Mouse (Mus musculus): Measurements from ENCODE around the gene Csnka2ip. TPM values are rescaled to one million over a fixed set of nuclear protein-coding genes. Genes with fewer than 3 reads are reported as not detected.

The Csnka2ip gene
- 0.07 TPM in 1 of 2 replicates, not detected in the other for polyA plus RNA-seq (2014; fragmentation: Nextera tagmentation; extraction: Ambion mirVana)

DNA sequence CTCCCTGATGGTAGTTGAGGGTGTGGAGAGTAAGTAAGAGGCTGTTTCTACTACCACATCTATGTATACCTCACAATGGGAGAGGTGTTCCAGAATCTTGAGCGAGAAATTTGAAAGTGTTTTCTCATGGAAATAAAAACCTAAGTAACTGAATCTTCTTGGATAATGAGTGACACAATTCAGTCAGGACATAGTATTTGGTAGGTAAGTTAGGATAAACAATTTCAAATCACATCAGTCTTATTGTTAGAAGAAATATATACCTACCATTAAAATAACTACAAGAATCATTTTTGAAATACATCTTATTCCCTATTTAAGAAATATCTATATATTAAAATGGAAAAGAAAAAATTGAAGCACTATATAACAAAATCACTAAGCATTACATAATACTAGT, at the start of gene Csnka2ip:
Gene Csnka2ip (minus strand): TSS at position 101 of the 400 bp plus-strand sequence.
- H3K36me3 ChIP-seq (replicated peaks; ENCODE audit: control insufficient read depth, insufficient read depth), result no peaks in the 10 kb centered on the region
- ATAC-seq (ENCODE audit: low FRiP score), result no peak
- 97% methylated on average over 1 of the region's 1 CpGs for WGBS
- H3K27ac ChIP-seq, result no peak within 1 kb of the TSS
- no peaks in the 10 kb centered on the region for H3K4me1 ChIP-seq (replicated peaks; ENCODE audit: control insufficient read depth, insufficient read depth, low read length)
- H3K4me2 ChIP-seq (replicated peaks), result no peak within 1 kb of the TSS
- H3K9ac ChIP-seq, result no peak within 1 kb of the TSS
- no peak within 1 kb of the TSS for H3K4me3 ChIP-seq (replicated peaks; ENCODE audit: low read length)
- no peaks in the 10 kb centered on the region for H3K9me3 ChIP-seq (ENCODE audit: control insufficient read depth, low read length)
- no peaks in the 10 kb centered on the region for H3K27me3 ChIP-seq (ENCODE audit: control insufficient read depth, insufficient read depth, low read length)
- DNase-seq (ENCODE audit: low spot score), result no peak

DNA sequence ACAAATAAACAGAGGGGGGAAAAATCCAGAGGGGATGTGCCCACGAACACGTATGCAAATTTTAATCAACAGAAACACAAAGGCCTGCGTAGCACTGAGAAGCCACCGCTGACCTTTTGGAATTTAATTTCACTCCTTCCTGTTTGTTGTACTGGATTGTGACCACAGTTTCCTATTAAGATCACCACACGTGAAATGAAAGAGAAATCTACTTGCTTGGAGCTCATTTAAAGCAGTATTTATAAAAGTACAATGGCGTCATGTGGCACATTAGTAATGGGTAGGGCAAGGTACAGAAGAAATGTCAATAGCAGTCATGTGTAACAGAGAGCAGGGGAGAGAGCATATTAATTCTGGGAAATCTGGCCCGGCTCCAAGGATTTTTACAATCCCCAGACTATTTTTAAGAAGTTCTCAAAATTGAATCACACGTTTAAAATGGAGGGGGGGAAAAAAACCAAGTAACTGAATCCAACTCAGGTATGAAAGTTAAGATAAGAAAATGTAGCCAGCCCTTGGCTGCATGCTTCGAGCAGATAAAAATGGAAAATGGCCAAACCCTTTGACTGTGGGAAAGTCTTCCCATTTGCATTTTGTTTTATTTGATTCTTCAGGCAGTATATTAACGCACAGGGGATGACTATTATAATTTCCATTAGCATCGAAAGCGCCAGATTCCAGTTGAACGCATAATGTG, 47.5 kb upstream of the Csnka2ip start:
- H3K9me3 ChIP-seq (ENCODE audit: control insufficient read depth, low read length), result 0 out of 2 replicates have a peak, but pooled peaks cover 3% of the 10 kb centered on the region
- H3K4me1 ChIP-seq (replicated peaks; ENCODE audit: control insufficient read depth, insufficient read depth, low read length), result 0 out of 2 replicates have a peak, but pooled peaks cover 6% of the 10 kb centered on the region
- H3K4me2 ChIP-seq (replicated peaks), result no peak overlapping the region; the same call in 1 of the 2 replicates
- H3K27me3 ChIP-seq (ENCODE audit: control insufficient read depth, insufficient read depth, low read length), result no peaks in the 10 kb centered on the region
- H3K36me3 ChIP-seq (replicated peaks; ENCODE audit: control insufficient read depth, insufficient read depth), result no peaks in the 10 kb centered on the region
- no peak overlapping the region for H3K4me3 ChIP-seq (replicated peaks; ENCODE audit: low read length)
- 25% methylated on average over 13 of the region's 13 CpGs for WGBS
- DNase-seq (ENCODE audit: low spot score) (peak; percentile 33), ATAC-seq (ENCODE audit: low FRiP score) (peak; percentile 82; the same call in 1 of the 2 replicates)
- peak overlapping the region; percentile 38; the same call in 1 of the 2 replicates for H3K27ac ChIP-seq
- H3K9ac ChIP-seq, result no peak overlapping the region

DNA sequence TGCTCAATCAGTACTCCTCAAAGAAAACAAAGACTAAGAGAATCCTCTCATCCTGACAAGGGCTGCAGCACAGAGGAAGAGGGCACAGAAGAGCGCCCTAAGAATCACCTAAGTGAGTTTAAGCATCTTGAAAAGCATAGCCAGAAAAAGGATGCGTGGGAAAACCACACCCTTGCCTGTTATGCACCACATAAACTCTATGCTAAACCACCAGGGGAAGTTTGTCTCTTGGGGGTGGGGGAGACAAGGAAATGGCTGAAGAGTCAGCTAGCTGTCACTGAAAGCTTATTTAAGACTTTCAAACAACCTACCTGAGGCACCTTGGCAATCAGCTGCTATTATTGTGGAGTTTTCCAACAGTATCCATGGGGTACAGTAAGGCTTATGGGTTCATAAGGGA, 45.6 kb upstream of the Csnka2ip start:
- H3K4me3 ChIP-seq (replicated peaks; ENCODE audit: low read length), result no peak overlapping the region
- 0 out of 2 replicates have a peak, but pooled peaks cover 6% of the 10 kb centered on the region for H3K4me1 ChIP-seq (replicated peaks; ENCODE audit: control insufficient read depth, insufficient read depth, low read length)
- no peak overlapping the region for H3K9ac ChIP-seq
- no peaks in the 10 kb centered on the region for H3K27me3 ChIP-seq (ENCODE audit: control insufficient read depth, insufficient read depth, low read length)
- WGBS, result 96% methylated on average over 2 of the region's 2 CpGs
- H3K36me3 ChIP-seq (replicated peaks; ENCODE audit: control insufficient read depth, insufficient read depth), result no peaks in the 10 kb centered on the region
- ATAC-seq (ENCODE audit: low FRiP score) (no peak), DNase-seq (ENCODE audit: low spot score) (no peak)
- no peak overlapping the region for H3K27ac ChIP-seq
- H3K4me2 ChIP-seq (replicated peaks), result no peak overlapping the region
- 0 out of 2 replicates have a peak, but pooled peaks cover 4% of the 10 kb centered on the region for H3K9me3 ChIP-seq (ENCODE audit: control insufficient read depth, low read length)

DNA sequence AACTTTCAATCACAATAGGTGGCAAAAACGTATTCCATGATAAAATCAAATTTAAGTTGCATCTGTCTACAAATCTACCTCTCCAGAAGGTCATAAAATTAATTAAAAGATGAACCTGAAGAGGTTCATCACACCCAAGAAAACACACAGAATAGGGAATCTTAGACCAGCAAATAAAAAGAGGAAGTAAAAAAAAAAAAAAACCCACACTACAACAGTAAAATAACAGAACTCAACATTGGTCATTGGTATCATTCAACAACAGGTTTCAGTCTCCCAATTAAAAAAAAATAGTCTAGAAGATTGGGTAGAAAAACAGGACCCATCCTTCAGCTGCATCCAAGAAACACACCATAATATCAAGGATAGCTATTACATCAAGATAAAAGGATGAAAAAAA, 32.9 kb upstream of the Csnka2ip start:
- Histone ChIP-seq H3K27ac (no peak overlapping the region), H3K4me2 (replicated peaks) (no peak overlapping the region), H3K4me3 (replicated peaks; ENCODE audit: low read length) (no peak overlapping the region), H3K9me3 (ENCODE audit: control insufficient read depth, low read length) (0 out of 2 replicates have a peak, but pooled peaks cover 4% of the 10 kb centered on the region), H3K9ac (no peak overlapping the region), H3K36me3 (replicated peaks; ENCODE audit: control insufficient read depth, insufficient read depth) (no peaks in the 10 kb centered on the region), H3K27me3 (ENCODE audit: control insufficient read depth, insufficient read depth, low read length) (no peaks in the 10 kb centered on the region), H3K4me1 (replicated peaks; ENCODE audit: control insufficient read depth, insufficient read depth, low read length) (no peaks in the 10 kb centered on the region)
- no peak for ATAC-seq (ENCODE audit: low FRiP score)
- no peak for DNase-seq (ENCODE audit: low spot score)
- WGBS, result 88% methylated on average over 1 of the region's 1 CpGs

DNA sequence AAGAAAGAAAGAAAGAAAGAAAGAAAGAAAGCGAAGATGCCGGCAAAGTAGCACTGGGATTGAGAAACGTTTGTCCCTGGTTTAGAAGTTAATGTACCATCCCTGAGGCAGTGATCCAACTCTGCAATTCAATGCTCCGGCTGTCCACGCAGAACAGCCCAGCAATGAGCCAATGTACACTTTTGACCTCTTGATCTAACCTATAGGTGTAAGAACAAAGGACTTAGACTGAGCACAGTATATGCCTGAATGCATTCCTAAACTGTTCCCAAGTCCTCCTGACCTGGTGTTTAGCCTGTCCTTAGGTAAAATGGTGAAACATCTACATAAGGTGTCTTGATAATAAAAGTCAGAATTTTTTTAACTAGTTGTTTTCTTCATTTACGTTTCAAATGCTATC, 17.9 kb upstream of the Csnka2ip start:
- WGBS, result 75% methylated on average over 6 of the region's 6 CpGs
- no peak for ATAC-seq (ENCODE audit: low FRiP score)
- Histone ChIP-seq H3K27me3 (ENCODE audit: control insufficient read depth, insufficient read depth, low read length) (no peaks in the 10 kb centered on the region), H3K4me3 (replicated peaks; ENCODE audit: low read length) (no peak overlapping the region), H3K9ac (no peak overlapping the region), H3K4me1 (replicated peaks; ENCODE audit: control insufficient read depth, insufficient read depth, low read length) (no peaks in the 10 kb centered on the region), H3K9me3 (ENCODE audit: control insufficient read depth, low read length) (no peaks in the 10 kb centered on the region), H3K4me2 (replicated peaks) (no peak overlapping the region), H3K27ac (no peak overlapping the region), H3K36me3 (replicated peaks; ENCODE audit: control insufficient read depth, insufficient read depth) (no peaks in the 10 kb centered on the region)
- no peak for DNase-seq (ENCODE audit: low spot score)

DNA sequence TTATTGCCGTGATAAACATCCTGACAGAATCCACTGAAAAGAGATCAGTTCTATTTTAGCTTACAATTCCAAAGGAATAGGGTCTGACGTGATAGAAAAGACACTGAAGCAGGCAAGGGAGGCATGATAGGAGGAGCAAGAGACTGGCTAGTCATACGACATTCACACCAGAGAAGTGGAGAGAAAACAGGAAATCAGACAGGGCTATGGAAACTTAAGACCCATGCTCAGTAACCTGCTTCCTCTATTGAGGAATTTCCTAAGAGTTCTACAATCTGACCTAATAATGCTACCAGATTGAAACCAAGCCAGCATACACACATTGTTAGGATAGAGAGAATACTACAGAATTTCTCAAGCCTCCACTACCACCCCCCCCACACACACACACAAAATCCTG, 12.4 kb upstream of the Csnka2ip start:
- H3K9ac ChIP-seq, result no peak overlapping the region
- no peaks in the 10 kb centered on the region for H3K27me3 ChIP-seq (ENCODE audit: control insufficient read depth, insufficient read depth, low read length)
- no peak for ATAC-seq (ENCODE audit: low FRiP score)
- 81% methylated on average over 3 of the region's 3 CpGs for WGBS
- no peaks in the 10 kb centered on the region for H3K9me3 ChIP-seq (ENCODE audit: control insufficient read depth, low read length)
- H3K4me2 ChIP-seq (replicated peaks), result no peak overlapping the region
- no peaks in the 10 kb centered on the region for H3K4me1 ChIP-seq (replicated peaks; ENCODE audit: control insufficient read depth, insufficient read depth, low read length)
- H3K27ac ChIP-seq, result no peak overlapping the region
- no peak overlapping the region for H3K4me3 ChIP-seq (replicated peaks; ENCODE audit: low read length)
- no peaks in the 10 kb centered on the region for H3K36me3 ChIP-seq (replicated peaks; ENCODE audit: control insufficient read depth, insufficient read depth)
- no peak for DNase-seq (ENCODE audit: low spot score)

DNA sequence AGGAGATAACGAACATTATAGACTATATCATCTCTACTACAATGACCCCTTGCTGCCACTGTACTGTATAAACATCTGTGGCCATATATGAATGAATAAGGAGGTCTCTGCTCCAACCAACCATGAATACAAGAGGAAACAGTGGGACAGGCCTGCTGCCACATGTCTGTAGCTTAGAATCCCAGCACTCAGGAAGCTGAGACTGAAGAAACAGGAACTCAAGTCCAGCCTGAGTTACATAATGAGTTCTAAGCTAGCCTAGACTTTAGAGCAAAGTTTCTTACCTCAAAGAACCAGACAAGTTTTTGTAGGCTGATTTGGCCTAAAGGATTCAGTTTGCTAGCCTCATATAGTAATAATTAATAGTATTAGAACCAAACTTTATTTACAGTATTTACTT, 5.6 kb upstream of the Csnka2ip start:
- no peaks in the 10 kb centered on the region for H3K27me3 ChIP-seq (ENCODE audit: control insufficient read depth, insufficient read depth, low read length)
- no peak for DNase-seq (ENCODE audit: low spot score)
- H3K4me2 ChIP-seq (replicated peaks), result no peak overlapping the region
- ATAC-seq (ENCODE audit: low FRiP score), result no peak
- H3K27ac ChIP-seq, result no peak overlapping the region
- no peak overlapping the region for H3K4me3 ChIP-seq (replicated peaks; ENCODE audit: low read length)
- H3K9ac ChIP-seq, result no peak overlapping the region
- no peaks in the 10 kb centered on the region for H3K4me1 ChIP-seq (replicated peaks; ENCODE audit: control insufficient read depth, insufficient read depth, low read length)
- 76% methylated on average over 1 of the region's 1 CpGs for WGBS
- no peaks in the 10 kb centered on the region for H3K36me3 ChIP-seq (replicated peaks; ENCODE audit: control insufficient read depth, insufficient read depth)
- no peaks in the 10 kb centered on the region for H3K9me3 ChIP-seq (ENCODE audit: control insufficient read depth, low read length)

DNA sequence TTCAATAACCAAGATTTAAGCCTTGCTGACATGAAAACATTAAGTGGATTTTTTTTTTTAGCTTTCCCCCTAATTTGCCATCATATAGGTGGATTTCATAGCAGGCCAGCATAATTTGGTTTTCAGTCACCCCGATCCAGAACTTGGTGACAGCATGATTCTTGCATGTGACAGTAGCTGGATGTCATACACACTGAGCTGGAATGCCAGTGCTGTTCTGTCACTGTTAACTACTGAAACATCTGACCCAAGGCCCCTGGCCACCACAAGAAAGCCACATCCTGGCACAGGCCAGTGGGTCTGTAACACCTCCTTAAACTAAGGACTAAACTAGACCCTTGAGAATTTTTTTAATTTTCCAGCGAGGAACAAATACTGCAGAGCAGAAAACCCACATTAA, 15.4 kb downstream of the Csnka2ip start:
- Histone ChIP-seq H3K4me2 (replicated peaks) (no peak overlapping the region), H3K36me3 (replicated peaks; ENCODE audit: control insufficient read depth, insufficient read depth) (no peaks in the 10 kb centered on the region), H3K27ac (no peak overlapping the region), H3K9me3 (ENCODE audit: control insufficient read depth, low read length) (no peaks in the 10 kb centered on the region), H3K4me3 (replicated peaks; ENCODE audit: low read length) (no peak overlapping the region), H3K27me3 (ENCODE audit: control insufficient read depth, insufficient read depth, low read length) (no peaks in the 10 kb centered on the region), H3K4me1 (replicated peaks; ENCODE audit: control insufficient read depth, insufficient read depth, low read length) (no peaks in the 10 kb centered on the region), H3K9ac (no peak overlapping the region)
- ATAC-seq (ENCODE audit: low FRiP score) (no peak), DNase-seq (ENCODE audit: low spot score) (no peak)
- 90% methylated on average over 2 of the region's 2 CpGs for WGBS

DNA sequence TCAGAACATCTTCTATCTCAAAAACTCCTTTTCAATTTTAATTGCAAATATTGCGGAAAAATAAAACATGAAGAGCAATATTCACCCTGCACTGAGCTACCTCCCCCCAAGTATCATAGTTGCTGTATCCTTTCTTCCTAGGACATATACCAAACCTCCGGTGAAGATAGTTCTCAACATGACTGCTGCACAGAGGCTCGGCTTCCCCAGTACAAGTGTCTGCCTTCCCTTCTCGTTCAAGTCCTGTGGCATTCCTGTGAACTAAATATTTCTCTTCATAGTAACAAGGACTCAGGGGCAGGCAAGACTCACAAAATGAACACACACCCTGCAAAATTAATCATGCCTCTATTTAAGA, 16.0 kb downstream of the Csnka2ip start:
- Histone ChIP-seq H3K4me3 (replicated peaks; ENCODE audit: low read length) (no peak overlapping the region), H3K27ac (no peak overlapping the region), H3K9ac (no peak overlapping the region), H3K36me3 (replicated peaks; ENCODE audit: control insufficient read depth, insufficient read depth) (no peaks in the 10 kb centered on the region), H3K4me2 (replicated peaks) (no peak overlapping the region), H3K27me3 (ENCODE audit: control insufficient read depth, insufficient read depth, low read length) (no peaks in the 10 kb centered on the region), H3K9me3 (ENCODE audit: control insufficient read depth, low read length) (no peaks in the 10 kb centered on the region), H3K4me1 (replicated peaks; ENCODE audit: control insufficient read depth, insufficient read depth, low read length) (no peaks in the 10 kb centered on the region)
- 84% methylated on average over 4 of the region's 4 CpGs for WGBS
- ATAC-seq (ENCODE audit: low FRiP score) (no peak), DNase-seq (ENCODE audit: low spot score) (no peak)
